Mouse (Mus musculus): Measurements from ENCODE around the gene Mcm2. TPM values are rescaled to one million over a fixed set of nuclear protein-coding genes. Genes with fewer than 3 reads are reported as not detected.

Gene Mcm2
- total and polyA plus RNA-seq, 2 experiments from 2014 or later = 14.1 to 19.3 TPM

- ATAC-seq = peak; percentile 75
- Histone ChIP-seq H3K27me3 (ENCODE audit: insufficient read depth, low read length) (no peaks in the 10 kb centered on the region), H3K9ac (no peak overlapping the region), H3K36me3 (ENCODE audit: insufficient read depth) (peaks cover 61% of the 10 kb centered on the region), H3K4me3 (ENCODE audit: low read depth, low read length) (no peak overlapping the region), H3K4me1 (ENCODE audit: insufficient read depth) (no peaks in the 10 kb centered on the region), H3K4me2 (ENCODE audit: low read depth) (no peak overlapping the region), H3K27ac (ENCODE audit: low read depth, low read length) (no peak overlapping the region), H3K9me3 (ENCODE audit: low read length) (no peaks in the 10 kb centered on the region)
- peak; percentile 82 for TF ChIP-seq CTCF (IDR thresholded peaks at IDR 0.05; ENCODE audit: low read depth)
- 23% methylated on average over 5 of the region's 5 CpGs for WGBS
- peak; percentile 82 for DNase-seq
These were observed 42.9 kb downstream of the Mcm2 start for GRCm38 (mm10) chr6:88855636-88856035.

DNA sequence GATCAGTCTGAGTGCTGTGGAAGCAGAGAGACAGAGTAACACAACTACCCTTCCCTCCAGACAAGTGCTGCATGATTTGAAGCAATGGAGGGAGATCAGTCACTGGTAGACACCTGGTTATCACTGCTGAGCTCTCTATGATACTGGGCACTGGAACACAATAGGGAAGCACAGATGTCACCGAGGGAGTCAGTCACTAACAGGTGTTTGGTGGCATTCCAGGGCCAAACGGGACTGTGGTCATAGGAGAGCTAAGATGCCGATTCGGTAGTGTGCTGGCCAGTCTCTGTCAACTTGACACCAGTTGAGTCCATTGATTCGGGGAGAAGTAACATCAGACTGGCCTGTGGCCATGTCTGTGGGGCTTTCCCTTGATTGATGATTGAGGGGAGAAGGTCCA is 44.1 kb downstream of the Mcm2 start:
- no peak overlapping the region for H3K27ac ChIP-seq (ENCODE audit: low read depth, low read length)
- TF ChIP-seq CTCF (IDR thresholded peaks at IDR 0.05; ENCODE audit: low read depth) = no peak
- no peaks in the 10 kb centered on the region for H3K4me1 ChIP-seq (ENCODE audit: insufficient read depth)
- H3K4me3 ChIP-seq (ENCODE audit: low read depth, low read length) = no peak overlapping the region
- H3K4me2 ChIP-seq (ENCODE audit: low read depth) = no peak overlapping the region
- no peaks in the 10 kb centered on the region for H3K9me3 ChIP-seq (ENCODE audit: low read length)
- no peak overlapping the region for H3K9ac ChIP-seq
- H3K27me3 ChIP-seq (ENCODE audit: insufficient read depth, low read length) = no peaks in the 10 kb centered on the region
- 81% methylated on average over 5 of the region's 5 CpGs for WGBS
- DNase-seq (no peak), ATAC-seq (no peak)
- peaks cover 58% of the 10 kb centered on the region for H3K36me3 ChIP-seq (ENCODE audit: insufficient read depth)

- no peak overlapping the region for H3K9ac ChIP-seq
- no peaks in the 10 kb centered on the region for H3K27me3 ChIP-seq (ENCODE audit: insufficient read depth, low read length)
- H3K27ac ChIP-seq (ENCODE audit: low read depth, low read length) = no peak overlapping the region
- ATAC-seq = no peak
- WGBS = 87% methylated on average over 7 of the region's 7 CpGs
- H3K36me3 ChIP-seq (ENCODE audit: insufficient read depth) = peaks cover 78% of the 10 kb centered on the region
- peak; percentile 13; the same call in 1 of the 2 replicates for TF ChIP-seq CTCF (IDR thresholded peaks at IDR 0.05; ENCODE audit: low read depth)
- H3K4me2 ChIP-seq (ENCODE audit: low read depth) = no peak overlapping the region
- DNase-seq = no peak
- H3K4me1 ChIP-seq (ENCODE audit: insufficient read depth) = no peaks in the 10 kb centered on the region
- no peaks in the 10 kb centered on the region for H3K9me3 ChIP-seq (ENCODE audit: low read length)
- H3K4me3 ChIP-seq (ENCODE audit: low read depth, low read length) = no peak overlapping the region
These were observed 48.5 kb downstream of the Mcm2 start for GRCm38 (mm10) chr6:88850034-88850433.

DNA sequence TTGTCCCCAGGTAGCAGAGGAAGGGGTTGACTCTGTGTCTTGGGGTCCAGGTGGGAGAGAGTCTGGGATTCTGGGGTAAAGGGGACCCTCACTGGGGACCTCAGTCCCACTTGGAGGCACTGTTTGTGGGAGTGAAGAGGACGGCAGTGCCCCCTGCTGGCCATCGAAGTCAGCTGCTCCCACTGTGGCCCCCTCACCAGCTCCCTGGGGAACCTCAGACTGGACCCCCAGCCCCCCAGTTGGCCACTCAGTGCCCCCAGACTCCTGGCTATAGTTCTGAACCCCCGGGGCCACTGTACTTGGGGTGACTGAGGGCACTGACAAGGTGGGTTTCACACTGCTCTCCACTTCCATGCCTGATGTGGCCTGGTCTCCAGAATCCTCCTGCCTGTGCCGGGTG is 49.3 kb downstream of the Mcm2 start:
- Histone ChIP-seq H3K4me3 (ENCODE audit: low read depth, low read length) (no peak overlapping the region), H3K4me1 (ENCODE audit: insufficient read depth) (no peaks in the 10 kb centered on the region), H3K27ac (ENCODE audit: low read depth, low read length) (no peak overlapping the region), H3K27me3 (ENCODE audit: insufficient read depth, low read length) (no peaks in the 10 kb centered on the region), H3K9ac (no peak overlapping the region), H3K4me2 (ENCODE audit: low read depth) (no peak overlapping the region), H3K36me3 (ENCODE audit: insufficient read depth) (peaks cover 75% of the 10 kb centered on the region), H3K9me3 (ENCODE audit: low read length) (no peaks in the 10 kb centered on the region)
- peak; percentile 65 for TF ChIP-seq CTCF (IDR thresholded peaks at IDR 0.05; ENCODE audit: low read depth)
- ATAC-seq (no peak), DNase-seq (no peak)
- WGBS = 45% methylated on average over 4 of the region's 4 CpGs

GRCm38 (mm10) chr6:88847571-88847970 is 51.0 kb downstream of the Mcm2 start:
- no peak overlapping the region for H3K9ac ChIP-seq
- no peak for DNase-seq
- H3K4me2 ChIP-seq (ENCODE audit: low read depth) = no peak overlapping the region
- no peak overlapping the region for H3K4me3 ChIP-seq (ENCODE audit: low read depth, low read length)
- H3K9me3 ChIP-seq (ENCODE audit: low read length) = no peaks in the 10 kb centered on the region
- H3K27me3 ChIP-seq (ENCODE audit: insufficient read depth, low read length) = no peaks in the 10 kb centered on the region
- TF ChIP-seq CTCF (IDR thresholded peaks at IDR 0.05; ENCODE audit: low read depth) = no peak
- peaks cover 70% of the 10 kb centered on the region for H3K36me3 ChIP-seq (ENCODE audit: insufficient read depth)
- H3K27ac ChIP-seq (ENCODE audit: low read depth, low read length) = no peak overlapping the region
- WGBS = 82% methylated on average over 2 of the region's 2 CpGs
- H3K4me1 ChIP-seq (ENCODE audit: insufficient read depth) = no peaks in the 10 kb centered on the region
- ATAC-seq = no peak

DNA sequence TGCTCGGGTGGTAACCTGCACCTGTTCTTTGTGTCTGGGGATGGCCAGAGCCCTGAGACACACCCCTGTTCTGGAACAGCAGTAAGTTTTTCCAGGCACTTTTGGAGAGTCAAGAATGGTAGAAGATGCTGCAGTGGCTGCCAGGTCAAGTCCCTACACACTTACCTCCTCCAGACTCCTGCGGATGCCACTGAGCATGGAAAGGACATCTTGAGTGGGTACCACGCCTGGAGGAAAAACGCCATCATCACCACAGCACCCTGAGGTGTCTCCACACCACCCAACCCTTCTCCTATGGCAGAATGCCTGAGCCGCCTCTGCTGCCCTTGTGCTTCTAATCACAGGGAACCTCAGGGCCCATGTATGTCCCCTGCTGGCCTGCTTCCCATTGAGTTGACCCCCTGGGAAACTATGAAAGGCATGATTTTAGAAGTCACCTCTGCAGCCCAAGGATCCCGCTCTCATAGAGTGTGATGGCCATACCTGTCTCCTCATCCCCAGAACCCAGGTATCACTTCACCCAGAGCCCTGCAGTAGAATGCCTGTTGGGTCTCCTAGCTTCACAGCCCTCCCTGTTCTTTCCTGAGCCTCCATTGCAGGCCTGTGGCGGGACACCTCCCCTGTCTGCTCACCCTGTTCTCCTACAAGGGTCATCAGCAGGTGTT is 53.5 kb downstream of the Mcm2 start:
- Histone ChIP-seq H3K27ac (ENCODE audit: low read depth, low read length) (no peak overlapping the region), H3K36me3 (ENCODE audit: insufficient read depth) (peaks cover 60% of the 10 kb centered on the region), H3K9me3 (ENCODE audit: low read length) (no peaks in the 10 kb centered on the region), H3K27me3 (ENCODE audit: insufficient read depth, low read length) (no peaks in the 10 kb centered on the region), H3K4me3 (ENCODE audit: low read depth, low read length) (no peak overlapping the region), H3K4me2 (ENCODE audit: low read depth) (no peak overlapping the region), H3K9ac (no peak overlapping the region), H3K4me1 (ENCODE audit: insufficient read depth) (peaks cover 12% of the 10 kb centered on the region)
- ATAC-seq (no peak), DNase-seq (no peak)
- TF ChIP-seq CTCF (IDR thresholded peaks at IDR 0.05; ENCODE audit: low read depth) = no peak
- WGBS = 83% methylated on average over 7 of the region's 7 CpGs

GRCm38 (mm10) chr6:88843781-88844725 is 54.5 kb downstream of the Mcm2 start:
- H3K4me2 ChIP-seq (ENCODE audit: low read depth) = no peak overlapping the region
- peaks cover 53% of the 10 kb centered on the region for H3K36me3 ChIP-seq (ENCODE audit: insufficient read depth)
- H3K27ac ChIP-seq (ENCODE audit: low read depth, low read length) = no peak overlapping the region
- no peak for ATAC-seq
- 73% methylated on average over 9 of the region's 9 CpGs for WGBS
- no peaks in the 10 kb centered on the region for H3K27me3 ChIP-seq (ENCODE audit: insufficient read depth, low read length)
- no peaks in the 10 kb centered on the region for H3K9me3 ChIP-seq (ENCODE audit: low read length)
- no peak for TF ChIP-seq CTCF (IDR thresholded peaks at IDR 0.05; ENCODE audit: low read depth)
- H3K4me3 ChIP-seq (ENCODE audit: low read depth, low read length) = no peak overlapping the region
- H3K9ac ChIP-seq = no peak overlapping the region
- H3K4me1 ChIP-seq (ENCODE audit: insufficient read depth) = peaks cover 12% of the 10 kb centered on the region
- DNase-seq = no peak
